Mouse (Mus musculus): ENCODE measurements at regions not wholly inside any gene's neighbourhood (a gene's known extent, or its start where the extent isn't known, plus 50 kb on each side); places are given as distances from the start of the nearest gene placed in this dataset.

DNA sequence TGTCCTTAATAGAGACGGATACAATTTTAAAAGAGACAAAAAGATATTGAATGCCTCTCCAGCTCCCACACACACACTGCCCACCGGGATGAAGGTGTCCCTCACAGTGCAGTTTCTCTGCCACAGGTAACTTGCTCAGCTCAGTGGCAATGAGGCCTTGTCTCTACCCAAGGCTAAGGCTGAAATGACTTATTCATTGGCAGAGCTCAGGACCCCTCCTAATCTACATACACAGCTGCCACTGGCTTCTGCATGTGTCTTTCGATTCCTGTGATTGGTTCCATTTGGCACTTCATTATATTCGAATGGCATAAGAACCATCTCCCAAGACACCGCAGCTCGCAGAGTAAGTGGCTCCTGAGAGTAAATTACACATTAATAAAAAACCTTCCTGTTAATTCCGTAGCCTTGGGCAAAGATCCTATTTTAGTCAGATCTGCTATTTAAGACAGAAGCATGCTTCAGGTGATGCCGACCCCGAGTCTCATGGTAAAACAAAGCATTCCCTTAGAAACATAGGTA is 122.2 kb downstream of the Rap2a start:
- H3K4me1 ChIP-seq (replicated peaks; ENCODE audit: control insufficient read depth, insufficient read depth, low read length) = no peaks in the 10 kb centered on the region
- no peak for DNase-seq (ENCODE audit: low spot score)
- no peak overlapping the region for H3K27ac ChIP-seq (ENCODE audit: low read depth, low read length)
- no peaks in the 10 kb centered on the region for H3K36me3 ChIP-seq (ENCODE audit: control insufficient read depth, insufficient read depth, low read length)
- WGBS = 88% methylated on average over 9 of the region's 9 CpGs
- H3K9me3 ChIP-seq (ENCODE audit: control insufficient read depth, low read length) = no peaks in the 10 kb centered on the region
- ATAC-seq (replicated peaks; ENCODE audit: low FRiP score) = no peak
- no peak overlapping the region for H3K4me2 ChIP-seq (ENCODE audit: low read depth, low read length, severe bottlenecking)
- no peak overlapping the region for H3K4me3 ChIP-seq (ENCODE audit: low read depth, low read length)
- H3K27me3 ChIP-seq (ENCODE audit: control insufficient read depth, insufficient read depth, low read length) = no peaks in the 10 kb centered on the region
- no peak overlapping the region for H3K9ac ChIP-seq (ENCODE audit: low read length)

DNA sequence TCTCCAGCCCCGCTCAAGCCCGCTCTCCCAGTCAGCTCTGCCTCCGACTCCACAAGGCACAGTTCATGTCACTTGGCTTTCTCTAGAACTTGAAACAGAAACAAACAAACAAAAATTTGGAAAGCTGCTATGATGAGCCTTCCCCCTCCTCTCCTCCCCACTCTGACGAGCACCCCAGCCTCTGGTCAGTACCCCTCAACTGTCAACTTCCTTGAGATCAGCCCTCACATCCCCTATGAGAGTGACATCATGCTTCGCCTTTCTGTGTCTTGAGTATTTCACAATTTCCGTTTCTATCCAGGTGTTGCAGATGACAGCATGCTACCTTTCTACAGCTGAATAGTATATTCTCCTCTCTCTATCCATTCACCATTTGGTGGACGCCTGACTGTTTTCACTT is 123.3 kb downstream of the Rap2a start:
- Histone ChIP-seq H3K36me3 (ENCODE audit: control insufficient read depth, insufficient read depth, low read length) (no peaks in the 10 kb centered on the region), H3K4me3 (ENCODE audit: low read depth, low read length) (no peak overlapping the region), H3K27ac (ENCODE audit: low read depth, low read length) (no peak overlapping the region), H3K9ac (ENCODE audit: low read length) (no peak overlapping the region), H3K4me1 (replicated peaks; ENCODE audit: control insufficient read depth, insufficient read depth, low read length) (no peaks in the 10 kb centered on the region), H3K9me3 (ENCODE audit: control insufficient read depth, low read length) (no peaks in the 10 kb centered on the region), H3K27me3 (ENCODE audit: control insufficient read depth, insufficient read depth, low read length) (no peaks in the 10 kb centered on the region), H3K4me2 (ENCODE audit: low read depth, low read length, severe bottlenecking) (no peak overlapping the region)
- DNase-seq (ENCODE audit: low spot score) (no peak), ATAC-seq (replicated peaks; ENCODE audit: low FRiP score) (no peak)
- WGBS = 91% methylated on average over 7 of the region's 7 CpGs

DNA sequence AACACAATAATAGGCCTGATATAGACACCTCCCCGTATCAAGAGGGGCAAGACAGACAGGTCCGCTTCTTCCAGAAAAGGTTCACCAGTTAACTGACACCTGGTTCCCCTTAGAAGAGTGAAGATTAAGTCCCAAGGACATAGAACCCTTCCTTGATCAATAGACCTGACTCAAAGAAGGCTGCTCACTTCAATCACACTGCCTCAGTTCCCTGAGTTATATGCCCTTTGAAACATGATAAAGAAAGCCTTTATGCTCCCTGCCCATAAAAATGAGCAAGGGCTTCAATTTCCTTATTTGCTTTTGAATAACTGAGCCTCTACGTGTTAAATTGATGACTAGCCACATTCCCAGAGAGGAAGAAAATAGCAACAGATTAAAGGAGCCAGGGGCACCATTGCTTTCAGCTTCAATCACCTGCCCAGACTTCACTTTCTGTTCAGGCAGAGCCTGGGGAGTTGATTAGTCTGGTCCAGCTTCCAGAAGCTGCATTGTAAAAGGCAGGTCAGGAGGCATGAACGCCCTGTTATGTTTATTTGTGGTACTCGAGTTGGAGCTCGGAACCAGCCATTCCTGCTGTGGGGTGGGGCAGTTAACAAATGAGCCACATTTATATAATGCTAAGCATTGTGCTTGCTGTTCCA is 125.7 kb downstream of the Rap2a start:
- Histone ChIP-seq H3K9me3 (ENCODE audit: control insufficient read depth, low read length) (no peaks in the 10 kb centered on the region), H3K27me3 (ENCODE audit: control insufficient read depth, insufficient read depth, low read length) (no peaks in the 10 kb centered on the region), H3K4me2 (ENCODE audit: low read depth, low read length, severe bottlenecking) (no peak overlapping the region), H3K9ac (ENCODE audit: low read length) (no peak overlapping the region), H3K4me3 (ENCODE audit: low read depth, low read length) (no peak overlapping the region), H3K27ac (ENCODE audit: low read depth, low read length) (no peak overlapping the region), H3K4me1 (replicated peaks; ENCODE audit: control insufficient read depth, insufficient read depth, low read length) (no peaks in the 10 kb centered on the region), H3K36me3 (ENCODE audit: control insufficient read depth, insufficient read depth, low read length) (no peaks in the 10 kb centered on the region)
- no peak for DNase-seq (ENCODE audit: low spot score)
- no peak for ATAC-seq (replicated peaks; ENCODE audit: low FRiP score)
- 56% methylated on average over 6 of the region's 6 CpGs for WGBS

DNA sequence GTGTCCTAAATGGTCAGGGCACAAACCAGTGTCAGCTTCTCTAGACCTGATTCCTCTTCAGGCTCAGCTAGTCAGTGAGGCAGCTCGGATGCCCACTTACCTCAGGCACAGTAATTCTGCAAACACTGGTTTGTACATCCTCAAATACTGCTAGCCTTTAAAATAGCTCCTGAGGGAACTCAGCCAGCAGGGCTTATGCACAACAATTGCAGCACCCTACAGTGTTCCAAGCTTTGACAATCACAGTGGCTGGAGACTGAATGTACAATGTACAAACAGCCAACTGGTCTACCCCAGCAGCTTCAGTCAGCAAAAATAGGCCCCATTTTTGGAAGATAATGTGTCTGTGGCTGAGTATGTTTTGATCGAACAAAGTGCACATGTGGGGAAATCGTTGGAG is 129.6 kb downstream of the Rap2a start:
- H3K4me2 ChIP-seq (ENCODE audit: low read depth, low read length, severe bottlenecking) = no peak overlapping the region
- no peak for ATAC-seq (replicated peaks; ENCODE audit: low FRiP score)
- DNase-seq (ENCODE audit: low spot score) = no peak
- H3K4me3 ChIP-seq (ENCODE audit: low read depth, low read length) = no peak overlapping the region
- H3K4me1 ChIP-seq (replicated peaks; ENCODE audit: control insufficient read depth, insufficient read depth, low read length) = no peaks in the 10 kb centered on the region
- H3K27ac ChIP-seq (ENCODE audit: low read depth, low read length) = no peak overlapping the region
- no peaks in the 10 kb centered on the region for H3K9me3 ChIP-seq (ENCODE audit: control insufficient read depth, low read length)
- H3K9ac ChIP-seq (ENCODE audit: low read length) = no peak overlapping the region
- 85% methylated on average over 3 of the region's 3 CpGs for WGBS
- H3K36me3 ChIP-seq (ENCODE audit: control insufficient read depth, insufficient read depth, low read length) = no peaks in the 10 kb centered on the region
- H3K27me3 ChIP-seq (ENCODE audit: control insufficient read depth, insufficient read depth, low read length) = no peaks in the 10 kb centered on the region

DNA sequence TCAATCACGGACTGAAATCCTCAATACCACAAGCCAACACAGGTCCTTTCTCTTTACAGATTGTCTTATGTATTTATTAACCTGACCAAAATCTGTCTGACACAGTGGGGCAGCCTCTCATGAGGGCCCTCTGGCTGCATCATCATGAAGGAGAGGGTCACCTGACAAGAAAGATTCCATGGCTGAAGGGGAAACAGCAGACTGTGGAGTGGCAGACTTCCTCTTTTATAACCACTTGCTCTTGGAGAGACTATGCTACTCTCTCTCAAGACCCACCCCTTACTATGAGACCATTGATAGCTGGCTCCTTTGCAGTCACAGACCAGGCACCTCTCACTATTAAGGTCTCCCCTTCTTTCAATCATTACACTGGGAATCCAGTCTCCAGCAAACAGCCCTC is 133.1 kb downstream of the Rap2a start:
- ATAC-seq (replicated peaks; ENCODE audit: low FRiP score) (no peak), DNase-seq (ENCODE audit: low spot score) (no peak)
- Histone ChIP-seq H3K27me3 (ENCODE audit: control insufficient read depth, insufficient read depth, low read length) (no peaks in the 10 kb centered on the region), H3K27ac (ENCODE audit: low read depth, low read length) (no peak overlapping the region), H3K4me1 (replicated peaks; ENCODE audit: control insufficient read depth, insufficient read depth, low read length) (no peaks in the 10 kb centered on the region), H3K4me3 (ENCODE audit: low read depth, low read length) (no peak overlapping the region), H3K4me2 (ENCODE audit: low read depth, low read length, severe bottlenecking) (no peak overlapping the region), H3K9me3 (ENCODE audit: control insufficient read depth, low read length) (no peaks in the 10 kb centered on the region), H3K9ac (ENCODE audit: low read length) (no peak overlapping the region), H3K36me3 (ENCODE audit: control insufficient read depth, insufficient read depth, low read length) (no peaks in the 10 kb centered on the region)
- WGBS = 81% methylated on average over 1 of the region's 1 CpGs

DNA sequence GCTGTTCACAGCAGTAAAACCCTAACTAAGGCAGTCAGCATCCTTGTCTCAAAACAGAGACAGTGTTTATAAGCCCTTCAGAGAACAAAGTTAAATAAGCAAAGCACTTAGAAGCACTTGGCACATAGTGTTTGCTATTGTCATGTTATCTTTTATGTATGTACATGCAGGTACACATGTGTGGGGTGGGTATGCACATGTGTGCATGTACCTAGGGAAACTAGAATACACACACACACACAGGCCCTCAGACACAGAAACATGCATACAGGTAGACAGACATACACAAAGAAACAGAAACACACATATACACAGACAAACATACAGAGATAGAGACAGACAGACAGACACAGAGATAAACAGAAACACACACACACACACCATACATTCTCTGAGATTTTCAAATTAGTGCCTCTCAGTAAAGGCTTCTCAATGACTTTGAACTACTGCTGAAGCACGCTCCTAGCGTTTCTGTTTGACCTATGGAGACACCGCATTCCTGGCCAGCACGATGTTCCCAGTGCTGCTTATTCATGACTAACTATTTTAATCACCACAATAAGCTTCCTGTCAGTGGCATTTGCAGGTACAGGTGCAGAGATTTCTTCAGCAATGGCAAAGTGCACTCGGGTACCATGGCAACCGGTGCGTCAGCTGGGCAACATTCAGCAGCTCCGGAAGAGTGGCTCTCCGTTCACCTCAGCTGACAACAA is 148.1 kb downstream of the Rap2a start:
- 80% methylated on average over 9 of the region's 9 CpGs for WGBS
- Histone ChIP-seq H3K4me3 (ENCODE audit: low read depth, low read length) (no peak overlapping the region), H3K36me3 (ENCODE audit: control insufficient read depth, insufficient read depth, low read length) (no peaks in the 10 kb centered on the region), H3K27me3 (ENCODE audit: control insufficient read depth, insufficient read depth, low read length) (no peaks in the 10 kb centered on the region), H3K9me3 (ENCODE audit: control insufficient read depth, low read length) (no peaks in the 10 kb centered on the region), H3K4me2 (ENCODE audit: low read depth, low read length, severe bottlenecking) (no peak overlapping the region), H3K9ac (ENCODE audit: low read length) (no peak overlapping the region), H3K4me1 (replicated peaks; ENCODE audit: control insufficient read depth, insufficient read depth, low read length) (no peaks in the 10 kb centered on the region), H3K27ac (ENCODE audit: low read depth, low read length) (no peak overlapping the region)
- no peak for DNase-seq (ENCODE audit: low spot score)
- ATAC-seq (replicated peaks; ENCODE audit: low FRiP score) = peak; percentile 15; the same call in 1 of the 2 replicates

DNA sequence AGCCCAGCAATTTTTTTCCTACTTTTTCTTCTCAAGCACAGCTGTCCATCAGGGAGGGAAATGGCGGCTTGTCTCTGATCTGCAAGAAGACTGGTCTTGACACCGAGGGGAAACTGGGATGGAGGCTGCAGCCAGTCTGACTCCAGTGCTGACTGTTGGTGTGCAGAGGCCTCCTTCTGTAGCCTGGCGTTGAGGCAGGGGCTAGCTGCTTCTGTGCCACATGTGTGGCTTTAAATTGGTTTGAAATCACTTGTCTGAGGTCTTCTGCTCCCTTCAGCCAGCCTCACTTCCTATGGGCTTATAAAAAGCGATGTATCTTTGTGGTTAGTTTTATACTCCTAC is 148.7 kb downstream of the Rap2a start:
- no peak overlapping the region for H3K4me3 ChIP-seq (ENCODE audit: low read depth, low read length)
- H3K36me3 ChIP-seq (ENCODE audit: control insufficient read depth, insufficient read depth, low read length) = no peaks in the 10 kb centered on the region
- no peaks in the 10 kb centered on the region for H3K4me1 ChIP-seq (replicated peaks; ENCODE audit: control insufficient read depth, insufficient read depth, low read length)
- H3K9me3 ChIP-seq (ENCODE audit: control insufficient read depth, low read length) = no peaks in the 10 kb centered on the region
- no peak for ATAC-seq (replicated peaks; ENCODE audit: low FRiP score)
- H3K4me2 ChIP-seq (ENCODE audit: low read depth, low read length, severe bottlenecking) = no peak overlapping the region
- 77% methylated on average over 4 of the region's 4 CpGs for WGBS
- no peak overlapping the region for H3K9ac ChIP-seq (ENCODE audit: low read length)
- no peak overlapping the region for H3K27ac ChIP-seq (ENCODE audit: low read depth, low read length)
- no peak for DNase-seq (ENCODE audit: low spot score)
- H3K27me3 ChIP-seq (ENCODE audit: control insufficient read depth, insufficient read depth, low read length) = no peaks in the 10 kb centered on the region

DNA sequence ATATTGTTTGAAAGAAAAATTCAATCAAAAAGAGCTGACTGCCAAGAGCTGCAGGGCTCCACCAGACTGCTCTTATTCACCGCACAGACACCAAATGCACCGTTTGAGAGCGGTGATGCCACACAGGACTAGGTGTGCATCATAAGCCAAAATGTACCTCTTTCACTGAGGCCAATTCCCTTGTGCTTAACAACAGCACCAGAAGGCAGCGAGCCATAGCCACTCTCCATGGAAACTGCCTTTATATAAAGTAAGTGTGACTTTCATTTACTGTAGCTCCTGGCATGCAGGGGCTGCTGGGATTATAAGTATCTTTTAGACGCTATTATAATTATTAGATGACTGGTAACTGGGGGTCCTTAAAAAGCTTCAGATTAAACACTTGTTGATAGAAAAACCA is 154.5 kb downstream of the Rap2a start:
- H3K36me3 ChIP-seq (ENCODE audit: control insufficient read depth, insufficient read depth, low read length) = no peaks in the 10 kb centered on the region
- no peak overlapping the region for H3K27ac ChIP-seq (ENCODE audit: low read depth, low read length)
- H3K4me1 ChIP-seq (replicated peaks; ENCODE audit: control insufficient read depth, insufficient read depth, low read length) = no peaks in the 10 kb centered on the region
- WGBS = 95% methylated on average over 5 of the region's 5 CpGs
- no peak for ATAC-seq (replicated peaks; ENCODE audit: low FRiP score)
- no peak overlapping the region for H3K4me3 ChIP-seq (ENCODE audit: low read depth, low read length)
- H3K4me2 ChIP-seq (ENCODE audit: low read depth, low read length, severe bottlenecking) = no peak overlapping the region
- no peaks in the 10 kb centered on the region for H3K27me3 ChIP-seq (ENCODE audit: control insufficient read depth, insufficient read depth, low read length)
- H3K9me3 ChIP-seq (ENCODE audit: control insufficient read depth, low read length) = no peaks in the 10 kb centered on the region
- no peak for DNase-seq (ENCODE audit: low spot score)
- H3K9ac ChIP-seq (ENCODE audit: low read length) = no peak overlapping the region
